Mouse (Mus musculus) limb, embryonic 12.5 days (tissue): Measurements from ENCODE around the gene Gnptg. TPM values are rescaled to one million over a fixed set of nuclear protein-coding genes. Genes with fewer than 3 reads are reported as not detected.
"Not testable (repeated sequence)": the region's sequence is repeated elsewhere in the genome, so short reads cannot be mapped to it uniquely, and the experiment has no call there.

ENCODE experiments used
- ATAC-seq: fragments of 200-750 bp; cut with Nextera tagmentation; 2 replicates; pipeline ENCODE4 v1.8.0; 2017; ENCODE audit warnings: low read depth, moderate TSS enrichment; ENCODE audit not compliant: insufficient number of reproducible peaks, insufficient read depth, low FRiP score, low TSS enrichment
- H3K27ac ChIP-seq: fragments of 300-500 bp; sonication (generic); 2 replicates; pipeline ENCODE4 v1.5.1; 2016; ENCODE audit warnings: mild to moderate bottlenecking, moderate library complexity
- H3K27me3 ChIP-seq: fragments of 300-500 bp; sonication (generic); 2 replicates; pipeline ENCODE4 v1.6.1; 2016; ENCODE audit warnings: mild to moderate bottlenecking, moderate library complexity
- H3K36me3 ChIP-seq: fragments of 300-500 bp; sonication (generic); 2 replicates; pipeline ENCODE4 v1.6.1; 2016; ENCODE audit warnings: mild to moderate bottlenecking, moderate library complexity
- H3K4me1 ChIP-seq: fragments of 300-500 bp; sonication (generic); replicated peaks from 2 replicates; pipeline ENCODE4 v1.6.1; 2016
- H3K4me2 ChIP-seq: fragments of 300-500 bp; sonication (generic); 2 replicates; pipeline ENCODE4 v1.6.1; 2016; ENCODE audit warnings: mild to moderate bottlenecking, moderate library complexity
- H3K4me3 ChIP-seq: fragments of 300-500 bp; sonication (generic); replicated peaks from 2 replicates; pipeline ENCODE4 v1.5.1; 2016; ENCODE audit warnings: mild to moderate bottlenecking
- H3K9ac ChIP-seq: fragments of 300-500 bp; sonication (generic); replicated peaks from 2 replicates; pipeline ENCODE4 v1.6.1; 2016; ENCODE audit warnings: mild to moderate bottlenecking, moderate library complexity
- H3K9me3 ChIP-seq: fragments of 300-500 bp; sonication (generic); 2 replicates; pipeline ENCODE4 v1.6.1; 2016; ENCODE audit warnings: mild to moderate bottlenecking, moderate library complexity
- WGBS: fragments of 180-500 bp; shearing (Covaris S2); methylation state at CpG from one replicate; pipeline ENCODE4 v1.1.7; 2016; 5-methylcytosine and 5-hydroxymethylcytosine counted together
- polyA plus RNA-seq: library from polyadenylated mRNA; unstranded; fragments of >200 nt; fragmentation: Nextera tagmentation; extraction: Ambion mirVana; gene quantifications from 2 replicates; pipeline ENCODE4 v1.2.1, GENCODE M21; 2016

Gnptg gene
- polyA plus RNA-seq, 1 experiment from 2014 or later: 30.4 TPM

- H3K4me1 ChIP-seq: peaks cover 18% of the 10 kb centered on the region
- 91% methylated on average over 11 of the region's 11 CpGs for WGBS
- no peaks in the 10 kb centered on the region for H3K27me3 ChIP-seq
- peaks cover 46% of the 10 kb centered on the region for H3K36me3 ChIP-seq
- H3K27ac ChIP-seq: no peak overlapping the region
- H3K4me2 ChIP-seq: peak overlapping the region; percentile 8; the same call in 1 of the 2 replicates
- H3K9me3 ChIP-seq: no peaks in the 10 kb centered on the region
- no peak for ATAC-seq
- H3K9ac ChIP-seq: no peak overlapping the region
- H3K4me3 ChIP-seq: no peak overlapping the region
These were observed 3.3 kb upstream of the Gnptg start for GRCm38 (mm10) chr17:25243131-25243780.

- 87% methylated on average over 9 of the region's 9 CpGs for WGBS
- ATAC-seq: no peak
- no peak overlapping the region for H3K4me2 ChIP-seq
- no peak overlapping the region for H3K4me3 ChIP-seq
- H3K27ac ChIP-seq: no peak overlapping the region
- H3K9me3 ChIP-seq: no peaks in the 10 kb centered on the region
- H3K36me3 ChIP-seq: peaks cover 35% of the 10 kb centered on the region
- no peaks in the 10 kb centered on the region for H3K27me3 ChIP-seq
- peaks cover 8% of the 10 kb centered on the region for H3K4me1 ChIP-seq
- no peak overlapping the region for H3K9ac ChIP-seq
These were observed 4.3 kb downstream of the Gnptg start for GRCm38 (mm10) chr17:25235635-25236034.

- H3K27ac ChIP-seq, H3K4me1 ChIP-seq, ATAC-seq, H3K27me3 ChIP-seq, H3K4me2 ChIP-seq, H3K9ac ChIP-seq, H3K9me3 ChIP-seq, H3K4me3 ChIP-seq: not testable (repeated sequence)
- peaks cover 67% of the 10 kb centered on the region for H3K36me3 ChIP-seq
- WGBS: 93% methylated on average over 8 of the region's 11 CpGs
These were observed 8.3 kb downstream of the Gnptg start for GRCm38 (mm10) chr17:25231621-25232020.

- no peak overlapping the region for H3K4me2 ChIP-seq
- no peaks in the 10 kb centered on the region for H3K4me1 ChIP-seq
- no peaks in the 10 kb centered on the region for H3K9me3 ChIP-seq
- H3K36me3 ChIP-seq: peaks cover 67% of the 10 kb centered on the region
- no peaks in the 10 kb centered on the region for H3K27me3 ChIP-seq
- H3K4me3 ChIP-seq: no peak overlapping the region
- ATAC-seq: no peak
- WGBS: 89% methylated on average over 3 of the region's 3 CpGs
- H3K9ac ChIP-seq: no peak overlapping the region
- no peak overlapping the region for H3K27ac ChIP-seq
These were observed 9.2 kb downstream of the Gnptg start for GRCm38 (mm10) chr17:25230700-25231099.

GRCm38 (mm10) chr17:25230014-25230655 lies 9.8 kb downstream of the Gnptg start:
- H3K27ac ChIP-seq, H3K4me3 ChIP-seq, H3K9ac ChIP-seq, H3K4me2 ChIP-seq, H3K27me3 ChIP-seq, ATAC-seq, H3K4me1 ChIP-seq, H3K9me3 ChIP-seq: not testable (repeated sequence)
- WGBS: 75% methylated on average over 15 of the region's 17 CpGs
- H3K36me3 ChIP-seq: peaks cover 67% of the 10 kb centered on the region

- 86% methylated on average over 5 of the region's 5 CpGs for WGBS
- Histone ChIP-seq H3K27me3 (no peaks in the 10 kb centered on the region), H3K4me1 (peaks cover 2% of the 10 kb centered on the region), H3K4me2 (no peak overlapping the region), H3K27ac (no peak overlapping the region), H3K9ac (no peak overlapping the region), H3K36me3 (peaks cover 59% of the 10 kb centered on the region), H3K9me3 (no peaks in the 10 kb centered on the region), H3K4me3 (no peak overlapping the region)
- ATAC-seq: no peak
These were observed 11.9 kb downstream of the Gnptg start for GRCm38 (mm10) chr17:25227991-25228390.

- 92% methylated on average over 4 of the region's 4 CpGs for WGBS
- Histone ChIP-seq H3K9me3 (no peaks in the 10 kb centered on the region), H3K27me3 (no peaks in the 10 kb centered on the region), H3K9ac (no peak overlapping the region), H3K36me3 (peaks cover 53% of the 10 kb centered on the region), H3K27ac (no peak overlapping the region), H3K4me3 (no peak overlapping the region), H3K4me2 (no peak overlapping the region), H3K4me1 (peaks cover 22% of the 10 kb centered on the region)
- ATAC-seq: no peak
These were observed 14.3 kb downstream of the Gnptg start for GRCm38 (mm10) chr17:25225659-25226058.

GRCm38 (mm10) chr17:25224586-25225222 lies 15.2 kb downstream of the Gnptg start:
- no peaks in the 10 kb centered on the region for H3K27me3 ChIP-seq
- H3K9ac ChIP-seq: no peak overlapping the region
- H3K4me2 ChIP-seq: no peak overlapping the region
- ATAC-seq: no peak
- H3K4me3 ChIP-seq: no peak overlapping the region
- H3K9me3 ChIP-seq: no peaks in the 10 kb centered on the region
- 92% methylated on average over 7 of the region's 7 CpGs for WGBS
- no peak overlapping the region for H3K27ac ChIP-seq
- H3K4me1 ChIP-seq: peaks cover 23% of the 10 kb centered on the region
- peaks cover 54% of the 10 kb centered on the region for H3K36me3 ChIP-seq

- H3K36me3 ChIP-seq: peaks cover 55% of the 10 kb centered on the region
- no peak for ATAC-seq
- H3K9me3 ChIP-seq: no peaks in the 10 kb centered on the region
- H3K4me2 ChIP-seq: peak overlapping the region; percentile 80
- peaks cover 23% of the 10 kb centered on the region for H3K4me1 ChIP-seq
- H3K27me3 ChIP-seq: no peaks in the 10 kb centered on the region
- H3K9ac ChIP-seq: no peak overlapping the region
- 47% methylated on average over 6 of the region's 6 CpGs for WGBS
- H3K4me3 ChIP-seq: peak overlapping the region; percentile 45
- peak overlapping the region; percentile 50; the same call in 1 of the 2 replicates for H3K27ac ChIP-seq
These were observed 16.8 kb downstream of the Gnptg start for GRCm38 (mm10) chr17:25222951-25223601.

GRCm38 (mm10) chr17:25222504-25222940 lies 17.4 kb downstream of the Gnptg start:
- H3K9ac ChIP-seq, H3K27me3 ChIP-seq, H3K9me3 ChIP-seq: not testable (repeated sequence)
- Histone ChIP-seq H3K4me1 (peaks cover 23% of the 10 kb centered on the region), H3K4me3 (peak overlapping the region; percentile 45), H3K27ac (peak overlapping the region; percentile 50; the same call in 1 of the 2 replicates), H3K36me3 (peaks cover 57% of the 10 kb centered on the region), H3K4me2 (peak overlapping the region; percentile 80)
- 9% methylated on average over 16 of the region's 28 CpGs for WGBS
- ATAC-seq: peak; percentile 64; the same call in 1 of the 2 replicates
